Mouse (Mus musculus): ENCODE measurements around the gene Gm853.

GRCm38 (mm10) chr4:130183023-130183422 lies 39.2 kb downstream of the Gm853 start:
- TF ChIP-seq CTCF (IDR thresholded peaks at IDR 0.05; ENCODE audit: extremely low read depth, insufficient read depth, low read length) (no peak), POLR2A (IDR thresholded peaks at IDR 0.05; ENCODE audit: extremely low read depth, insufficient read depth, low read length) (no peak)
